Mouse (Mus musculus) midbrain, postnatal 0 days (tissue): ENCODE measurements around the gene Tpk1. TPM values are rescaled to one million over a fixed set of nuclear protein-coding genes. Genes with fewer than 3 reads are reported as not detected.

Experiments used
- ATAC-seq: fragments of 200-750 bp; cut with Nextera tagmentation; 2 replicates; pipeline ENCODE4 v1.8.0; 2017; ENCODE audit warnings: moderate number of reproducible peaks, mild to moderate bottlenecking, moderate TSS enrichment, moderate library complexity; ENCODE audit not compliant: low FRiP score
- DNase-seq: peaks from one replicate; pipeline ENCODE4 v3.0.0-alpha.2; 2015; ENCODE audit warnings: low spot score
- H3K27ac ChIP-seq: fragments of 300-500 bp; sonication (generic); 2 replicates; pipeline ENCODE4 v1.5.1; 2014; ENCODE audit warnings: low read depth, mild to moderate bottlenecking, low read length, mixed read lengths
- H3K27me3 ChIP-seq: fragments of 300-500 bp; sonication (generic); 2 replicates; pipeline ENCODE4 v1.6.1; 2014; ENCODE audit warnings: low read length, control low read depth, mixed read lengths; ENCODE audit not compliant: insufficient read depth
- H3K36me3 ChIP-seq: fragments of 300-500 bp; sonication (generic); 2 replicates; pipeline ENCODE4 v1.6.1; 2014; ENCODE audit warnings: low read length, control low read depth, mixed read lengths; ENCODE audit not compliant: insufficient read depth
- H3K4me1 ChIP-seq: fragments of 300-500 bp; sonication (generic); 2 replicates; pipeline ENCODE4 v1.6.1; 2014; ENCODE audit warnings: mild to moderate bottlenecking, control low read depth, antibody characterized with exemption, low read length, mixed read lengths; ENCODE audit not compliant: insufficient read depth
- H3K4me2 ChIP-seq: fragments of 300-500 bp; sonication (generic); 2 replicates; pipeline ENCODE4 v1.6.1; 2014; ENCODE audit warnings: low read depth, mild to moderate bottlenecking, low read length, mixed read lengths; ENCODE audit not compliant: poor library complexity, severe bottlenecking
- H3K4me3 ChIP-seq: fragments of 300-500 bp; sonication (generic); 2 replicates; pipeline ENCODE4 v1.5.1; 2014; ENCODE audit warnings: low read depth, mild to moderate bottlenecking, low read length, moderate library complexity
- H3K9ac ChIP-seq: fragments of 300-500 bp; sonication (generic); replicated peaks from 2 replicates; pipeline ENCODE4 v1.6.1; 2014; ENCODE audit warnings: mild to moderate bottlenecking, low read length, moderate library complexity, mixed read lengths; ENCODE audit not compliant: poor library complexity, severe bottlenecking
- H3K9me3 ChIP-seq: fragments of 300-500 bp; sonication (generic); 2 replicates; pipeline ENCODE4 v1.6.1; 2016; ENCODE audit warnings: low read length, control low read depth
- CTCF ChIP-seq: IDR thresholded peaks from 2 replicates; pipeline ENCODE4 v1.5.1; 2016; ENCODE audit warnings: antibody characterized with exemption, mild to moderate bottlenecking
- WGBS: fragments of 180-500 bp; shearing (Covaris S2); extraction: QIAGEN DNeasy Blood & Tissue Kit; methylation state at CpG from one replicate; pipeline ENCODE4 v1.1.7; 2014; 5-methylcytosine and 5-hydroxymethylcytosine counted together
- polyA plus RNA-seq: library from polyadenylated mRNA; unstranded; fragments of >200 nt; fragmentation: Nextera tagmentation; extraction: Ambion mirVana; gene quantifications from 2 replicates; pipeline ENCODE4 v1.2.1, GENCODE M21; 2015
- total RNA-seq: library from RNA; depleted of rRNA; stranded (reverse); fragments of >200 nt; gene quantifications from 2 replicates; pipeline ENCODE4 v1.2.3, GENCODE M21; 2014; rRNA removed

Gene Tpk1
- total RNA-seq (4.4 and 5.1 TPM in 2 replicates), polyA plus RNA-seq (6.0 and 6.2 TPM in 2 replicates)

DNA sequence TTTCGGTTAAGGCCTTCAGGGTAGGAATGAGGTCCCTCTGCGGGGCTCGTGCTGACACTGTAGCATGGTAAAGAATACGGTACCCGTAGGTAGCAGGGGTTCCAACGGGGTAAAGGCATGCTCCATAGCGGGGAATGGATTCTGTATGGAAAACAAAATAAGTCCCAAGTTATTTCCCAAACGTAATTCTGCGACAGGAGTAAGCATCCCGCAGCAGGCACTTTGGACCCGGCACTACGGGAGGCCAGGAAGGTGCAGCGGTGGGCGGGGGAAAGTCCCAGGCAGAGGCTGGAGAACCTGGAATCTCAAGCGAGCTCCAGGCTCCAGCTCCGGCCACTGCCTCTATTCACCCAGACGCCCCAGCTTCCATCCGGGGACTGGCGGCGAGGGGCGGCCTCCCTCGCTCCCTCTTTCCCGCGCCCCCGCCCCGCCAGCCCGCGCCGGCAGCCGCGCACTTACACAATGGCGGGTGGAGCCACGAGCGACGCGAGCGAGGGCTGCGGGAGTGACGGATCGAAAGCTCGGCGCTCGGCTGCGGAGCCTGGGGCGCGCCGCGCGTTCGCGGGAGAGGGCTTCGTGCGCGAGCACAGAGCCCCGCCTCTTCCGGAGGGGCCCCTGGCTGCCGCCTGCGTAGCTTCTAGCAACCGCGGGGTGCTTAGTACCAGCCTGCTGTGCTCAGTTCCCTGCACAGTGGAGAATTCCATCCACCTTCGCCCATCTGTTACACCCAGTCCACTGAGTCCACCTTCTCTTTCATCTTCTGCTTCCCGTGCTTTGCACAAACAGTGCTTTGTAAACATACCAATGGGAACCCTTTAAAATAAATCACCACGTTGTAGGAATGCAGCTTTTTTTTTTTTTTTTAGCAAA, at the start of gene Tpk1:
Tpk1 (minus strand) TSS at position 602 of the 870 bp plus-strand sequence.
- Histone ChIP-seq H3K9ac (peak within 1 kb of the TSS; percentile 74), H3K27me3 (no peaks in the 10 kb centered on the region), H3K4me1 (no peaks in the 10 kb centered on the region), H3K27ac (peak within 1 kb of the TSS; percentile 94), H3K36me3 (no peaks in the 10 kb centered on the region), H3K9me3 (no peaks in the 10 kb centered on the region), H3K4me2 (peak within 1 kb of the TSS; percentile 78), H3K4me3 (peak within 1 kb of the TSS; percentile 51)
- ATAC-seq (peak; percentile 98), DNase-seq (peak; percentile 98)
- TF ChIP-seq CTCF = peak; percentile 48
- WGBS = 1% methylated on average over 60 of the region's 63 CpGs

DNA sequence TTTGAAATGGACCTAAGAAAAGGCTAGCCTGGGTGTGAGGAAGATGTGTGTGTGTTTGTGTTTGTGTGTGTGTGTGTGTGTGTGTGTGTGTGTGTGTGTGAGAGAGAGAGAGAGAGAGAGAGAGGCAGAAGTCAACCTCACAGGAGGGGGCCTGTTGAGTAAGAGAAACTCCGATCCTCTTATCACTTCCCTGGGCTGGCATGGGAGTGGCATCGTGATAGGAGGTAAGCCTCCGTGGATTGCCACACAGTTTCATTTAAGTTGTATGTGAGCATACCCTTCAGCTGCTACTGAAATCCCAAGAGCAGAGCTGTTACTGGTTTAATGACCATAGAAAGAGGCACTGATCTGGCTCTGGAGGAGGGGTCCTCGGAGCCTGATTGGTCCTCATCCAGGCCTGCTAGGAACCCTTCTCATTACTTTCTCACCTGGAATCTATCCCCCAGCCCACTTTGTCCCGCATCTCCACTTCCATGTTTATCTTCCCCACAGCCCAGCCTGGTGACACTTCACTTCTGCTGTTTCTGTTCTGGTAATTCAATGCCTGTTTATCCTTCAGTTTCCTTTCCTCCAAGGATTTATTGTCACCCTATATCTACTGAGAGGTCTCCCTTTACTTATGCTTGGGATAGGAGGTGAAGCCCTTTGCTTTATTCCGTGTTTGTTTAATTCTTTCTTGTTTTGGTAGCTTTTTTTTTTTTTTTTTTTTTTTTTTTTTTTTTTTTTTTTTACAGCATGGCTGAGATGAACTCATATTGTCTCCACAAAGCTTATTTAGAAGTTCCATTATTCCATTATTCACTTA, 36.9 kb upstream of the Tpk1 start:
- Histone ChIP-seq H3K36me3 (no peaks in the 10 kb centered on the region), H3K4me3 (no peak overlapping the region), H3K9ac (no peak overlapping the region), H3K4me1 (no peaks in the 10 kb centered on the region), H3K4me2 (no peak overlapping the region), H3K9me3 (no peaks in the 10 kb centered on the region), H3K27me3 (no peaks in the 10 kb centered on the region), H3K27ac (no peak overlapping the region)
- WGBS = 80% methylated on average over 6 of the region's 6 CpGs
- no peak for ATAC-seq
- no peak for TF ChIP-seq CTCF
- no peak for DNase-seq

DNA sequence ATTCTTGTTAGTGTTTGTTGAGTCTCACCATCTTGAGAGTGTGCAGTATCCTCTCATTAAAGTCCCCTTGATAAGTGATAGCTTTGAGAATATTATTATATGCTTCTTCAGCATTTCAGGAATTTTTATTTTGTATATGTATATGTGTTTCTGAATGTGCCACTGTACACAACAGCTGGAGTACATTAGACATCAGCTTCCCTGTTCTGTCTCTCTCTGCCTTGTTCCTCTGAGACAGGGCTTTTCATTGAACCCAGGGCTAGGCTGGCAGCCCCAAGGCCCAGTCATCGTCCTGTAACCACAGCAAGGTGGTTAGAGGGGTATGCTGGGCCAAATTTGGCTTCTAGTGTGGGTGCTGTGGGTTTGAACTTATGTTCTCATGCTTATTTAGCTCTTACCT, 25.8 kb upstream of the Tpk1 start:
- Histone ChIP-seq H3K27me3 (no peaks in the 10 kb centered on the region), H3K27ac (no peak overlapping the region), H3K4me1 (no peaks in the 10 kb centered on the region)

DNA sequence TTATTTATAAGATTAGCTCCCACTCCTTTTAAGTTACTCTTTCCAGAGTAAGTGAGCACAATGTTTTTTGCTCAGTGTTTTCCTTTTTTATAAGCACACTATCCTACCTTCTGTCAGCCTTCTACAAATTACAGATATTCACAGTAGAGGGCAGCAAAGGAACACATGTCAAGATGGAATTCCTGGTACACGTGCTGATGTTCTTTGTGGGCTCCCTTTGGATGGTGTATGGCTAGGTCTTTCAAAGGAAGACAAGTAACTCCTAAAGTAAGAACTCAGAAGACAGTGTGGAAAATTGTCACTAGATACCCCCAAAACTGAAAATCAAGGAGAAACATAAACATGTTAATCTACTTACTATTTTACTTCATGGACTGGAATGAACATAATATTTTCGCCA, 19.9 kb upstream of the Tpk1 start:
- peak; percentile 86 for TF ChIP-seq CTCF
- DNase-seq (peak; percentile 81), ATAC-seq (0 out of 2 replicates have a peak, but pooled peaks have one; percentile 41)
- no peaks in the 10 kb centered on the region for H3K36me3 ChIP-seq
- WGBS = 50% methylated on average over 2 of the region's 2 CpGs
- H3K9ac ChIP-seq = no peak overlapping the region
- no peak overlapping the region for H3K27ac ChIP-seq
- H3K4me3 ChIP-seq = no peak overlapping the region
- no peaks in the 10 kb centered on the region for H3K9me3 ChIP-seq
- no peaks in the 10 kb centered on the region for H3K27me3 ChIP-seq
- no peaks in the 10 kb centered on the region for H3K4me1 ChIP-seq
- no peak overlapping the region for H3K4me2 ChIP-seq

More for the DNA sequence above, 25.8 kb upstream of the Tpk1 start:
- Histone ChIP-seq H3K9ac (no peak overlapping the region), H3K4me3 (no peak overlapping the region), H3K4me2 (no peak overlapping the region), H3K36me3 (no peaks in the 10 kb centered on the region), H3K9me3 (no peaks in the 10 kb centered on the region)
- ATAC-seq (no peak), DNase-seq (no peak)
- WGBS = 81% methylated on average over 1 of the region's 1 CpGs
- TF ChIP-seq CTCF = no peak

DNA sequence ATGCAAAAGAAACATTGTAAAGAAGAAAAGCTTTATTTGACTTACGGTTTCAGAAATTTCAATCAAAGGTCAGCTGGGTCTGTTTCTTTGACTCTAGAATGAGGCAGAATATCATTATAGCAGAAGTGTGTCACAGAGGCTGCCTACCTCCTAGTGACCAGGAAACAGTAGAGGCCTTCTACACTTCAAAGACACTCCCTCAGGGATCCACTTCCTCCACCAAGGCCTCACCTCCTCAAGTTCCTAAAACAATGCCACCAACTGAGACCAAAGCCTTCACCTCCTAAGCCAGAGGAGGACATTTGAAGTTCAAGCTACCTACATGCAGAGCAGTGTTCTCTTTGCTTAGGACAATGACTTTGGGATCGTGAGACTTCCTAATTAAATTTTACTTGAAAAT, 16.5 kb upstream of the Tpk1 start:
- H3K9me3 ChIP-seq = no peaks in the 10 kb centered on the region
- DNase-seq = no peak
- no peaks in the 10 kb centered on the region for H3K4me1 ChIP-seq
- no peak for ATAC-seq
- no peaks in the 10 kb centered on the region for H3K27me3 ChIP-seq
- no peak for TF ChIP-seq CTCF
- H3K4me2 ChIP-seq = no peak overlapping the region
- H3K27ac ChIP-seq = no peak overlapping the region
- H3K36me3 ChIP-seq = no peaks in the 10 kb centered on the region
- H3K4me3 ChIP-seq = no peak overlapping the region
- 38% methylated on average over 2 of the region's 2 CpGs for WGBS
- H3K9ac ChIP-seq = no peak overlapping the region
